8 mouse cellular contexts compared by ENCODE assay signal in genomic region chr11:61409051-61409450, GRCm38 (mm10). TPM values are rescaled to one million over a fixed set of nuclear protein-coding genes. Genes with fewer than 3 reads are reported as not detected.
A peak's percentile ranks its signal among the peaks of the same experiment; 100 is the strongest.
DNase-seq lines count a peak whose midpoint lies in the region; ATAC-seq and TF ChIP-seq lines count a peak whose summit lies in the region.

No protein-coding gene starts in this region.

- H3K36me3 ChIP-seq in heart, adult 2 months (ENCODE audit: control insufficient read depth, insufficient read depth, low read length) = no peaks in the 10 kb centered on the region
- H3K36me3 ChIP-seq in embryonic facial prominence, embryonic 13.5 days = no peaks in the 10 kb centered on the region
- H3K36me3 ChIP-seq in intestine, embryonic 14.5 days (ENCODE audit: control insufficient read depth, insufficient read depth, low read length) = no peaks in the 10 kb centered on the region

- H3K27me3 ChIP-seq in heart, adult 2 months (ENCODE audit: control insufficient read depth, insufficient read depth, low read length) = no peaks in the 10 kb centered on the region
- H3K27me3 ChIP-seq in embryonic facial prominence, embryonic 13.5 days = peaks cover 5% of the 10 kb centered on the region
- H3K27me3 ChIP-seq in intestine, embryonic 14.5 days (replicated peaks; ENCODE audit: control insufficient read depth, insufficient read depth, low read length) = no peaks in the 10 kb centered on the region

- H3K79me2 ChIP-seq in heart, adult 2 months (replicated peaks; ENCODE audit: control insufficient read depth, insufficient read depth, low read length) = no peaks in the 10 kb centered on the region

- peak overlapping the region; percentile 100 for H3K27ac ChIP-seq in heart, adult 2 months
- no peak overlapping the region for H3K27ac ChIP-seq in embryonic facial prominence, embryonic 13.5 days
- no peak overlapping the region for H3K27ac ChIP-seq in intestine, embryonic 14.5 days (ENCODE audit: low read depth)

- peak; percentile 66 for TF ChIP-seq CTCF in heart, adult 2 months (IDR thresholded peaks at IDR 0.05)

- no peak for TF ChIP-seq EP300 in heart, adult 2 months (IDR thresholded peaks at IDR 0.05; ENCODE audit: insufficient read depth, low read depth, low read length)

- peak overlapping the region; percentile 62 for H3K4me2 ChIP-seq in embryonic facial prominence, embryonic 13.5 days
- H3K4me2 ChIP-seq in intestine, embryonic 14.5 days (ENCODE audit: low read length) = peak overlapping the region; percentile 63

- no peaks in the 10 kb centered on the region for H3K9me3 ChIP-seq in embryonic facial prominence, embryonic 13.5 days
- H3K9me3 ChIP-seq in intestine, embryonic 14.5 days (ENCODE audit: control insufficient read depth, low read length) = no peaks in the 10 kb centered on the region

- ATAC-seq in embryonic facial prominence, embryonic 13.5 days (ENCODE audit: insufficient number of reproducible peaks, insufficient read depth, low FRiP score, low TSS enrichment, low read depth) = no peak
- ATAC-seq in intestine, embryonic 14.5 days (replicated peaks; ENCODE audit: low FRiP score, low TSS enrichment, low read depth) = no peak

- peak overlapping the region; percentile 94 for H3K4me3 ChIP-seq in heart, adult 2 months
- peak overlapping the region; percentile 75 for H3K4me3 ChIP-seq in embryonic facial prominence, embryonic 13.5 days
- H3K4me3 ChIP-seq in intestine, embryonic 14.5 days (ENCODE audit: low read depth, low read length) = peak overlapping the region; percentile 52

- 10% methylated on average over 3 of the region's 3 CpGs for WGBS in heart, adult 2 months
- 22% methylated on average over 3 of the region's 3 CpGs for WGBS in embryonic facial prominence, embryonic 13.5 days
- WGBS in intestine, embryonic 14.5 days = 21% methylated on average over 3 of the region's 3 CpGs

- intact Hi-C loops in heart, adult 2 months (cut with DNase I) = loop anchor here (2.0 to 5.0 kb wide), 4 partner anchors 178 to 477 kb away; partner anchors contain the start of genes Map2k3 and Usp22
- intact Hi-C loops in heart, postnatal 25 days (cut with DNase I) = loop anchor here (5.0 kb wide), 1 partner anchor 172 kb away; no protein-coding TSS in a partner anchor
- intact Hi-C loops in left cerebral cortex, postnatal 36 days (cut with DNase I) = loop anchor here (2.0 to 5.0 kb wide), 2 partner anchors 62 to 216 kb away; no protein-coding TSS in a partner anchor

- H3K4me1 ChIP-seq in heart, adult 2 months (ENCODE audit: control insufficient read depth, insufficient read depth, low read length) = no peaks in the 10 kb centered on the region
- no peaks in the 10 kb centered on the region for H3K4me1 ChIP-seq in embryonic facial prominence, embryonic 13.5 days
- H3K4me1 ChIP-seq in intestine, embryonic 14.5 days (replicated peaks; ENCODE audit: control insufficient read depth, insufficient read depth, low read length) = no peaks in the 10 kb centered on the region

- no peak for DNase-seq in heart, adult 2 months
- DNase-seq in heart, postnatal 25 days (ENCODE audit: low spot score) = no peak
- no peak for DNase-seq in intestine, embryonic 14.5 days (ENCODE audit: low spot score)
- peak; percentile 53 for DNase-seq in lung, postnatal 10 days
- no peak for DNase-seq in frontal cortex, postnatal 10 days (ENCODE audit: low spot score in 2 of 2)
- no peak for DNase-seq in left cerebral cortex, postnatal 36 days (ENCODE audit: low spot score in 2 of 2)
- DNase-seq in ovary, postnatal 36 days (ENCODE audit: low spot score) = no peak

- H3K9ac ChIP-seq in heart, adult 2 months (ENCODE audit: low read depth, low read length) = no peak overlapping the region
- H3K9ac ChIP-seq in embryonic facial prominence, embryonic 13.5 days = no peak overlapping the region
- H3K9ac ChIP-seq in intestine, embryonic 14.5 days (ENCODE audit: low read length) = no peak overlapping the region; the same call in 1 of the 2 replicates

- no peak for TF ChIP-seq POLR2A in heart, adult 2 months (IDR thresholded peaks at IDR 0.05; ENCODE audit: insufficient read depth, low read depth, low read length)

RNA-seq across cellular contexts. Expression of gene Slc47a1, which starts 30.9 kb away (rescaled TPM):
- 10 to 100 TPM; 27.7 to 32.0 TPM for total RNA-seq in heart, adult 2 months (2021)
- polyA plus RNA-seq in heart, adult 2 months (2012; rRNA removed) = 51.1 and 92.7 TPM in 2 replicates
- total RNA-seq in heart, postnatal 25 days (2021) = 10 to 100 TPM; 29.3 to 30.4 TPM
- 0.72 and 0.85 TPM in 2 replicates for polyA plus RNA-seq in embryonic facial prominence, embryonic 13.5 days (2015; fragmentation: Nextera tagmentation; extraction: Ambion mirVana)
- polyA plus RNA-seq in intestine, embryonic 14.5 days (2014; fragmentation: Nextera tagmentation; extraction: Ambion mirVana) = 0.43 and 0.62 TPM in 2 replicates
- 1 to 10 TPM in 1 of 2 experiments, under 1 TPM in 1; 0.99 to 1.9 TPM for total RNA-seq in left cerebral cortex, postnatal 36 days (2021)

RNA-seq across cellular contexts. Expression of gene Rnf112, which starts 44.9 kb away (rescaled TPM):
- under 1 TPM; 0.10 to 0.30 TPM for total RNA-seq in heart, adult 2 months (2021)
- 0.15 and 0.18 TPM in 2 replicates for polyA plus RNA-seq in heart, adult 2 months (2012; rRNA removed)
- total RNA-seq in heart, postnatal 25 days (2021) = under 1 TPM; 0.26 to 0.53 TPM
- polyA plus RNA-seq in embryonic facial prominence, embryonic 13.5 days (2015; fragmentation: Nextera tagmentation; extraction: Ambion mirVana) = 0.76 and 1.3 TPM in 2 replicates
- 0.85 and 1.0 TPM in 2 replicates for polyA plus RNA-seq in intestine, embryonic 14.5 days (2014; fragmentation: Nextera tagmentation; extraction: Ambion mirVana)
- total RNA-seq in left cerebral cortex, postnatal 36 days (2021) = 100 to 1,000 TPM; 274 to 345 TPM

Comparison
In these comparisons a context has a peak if more than half of its experiments do, and no peak if none do; other contexts are left out.
1. RNA of gene Slc47a1, which starts 30.9 kb away (total RNA-seq): 27.7 to 32.0 TPM in heart, adult 2 months and 29.3 to 30.4 TPM in heart, postnatal 25 days; 0.99 to 1.9 TPM in left cerebral cortex, postnatal 36 days; every median in the first group is over 4 times any median in the second.
2. RNA of gene Rnf112, which starts 44.9 kb away (total RNA-seq): 274 to 345 TPM in left cerebral cortex, postnatal 36 days; 0.26 to 0.53 TPM in heart, postnatal 25 days and 0.10 to 0.30 TPM in heart, adult 2 months; every median in the first group is over 100 times any median in the second.
3. Peak in every context shown above with its lines, with median percentiles within 50 percentile points of each other: H3K4me3 ChIP-seq.